Mouse (Mus musculus) erythroblast, embryonic 14.5 days (primary cell): Measurements from ENCODE around the gene Sirt6. TPM values are rescaled to one million over a fixed set of nuclear protein-coding genes. Genes with fewer than 3 reads are reported as not detected.
"Not testable (repeated sequence)": the region's sequence is repeated elsewhere in the genome, so short reads cannot be mapped to it uniquely, and the experiment has no call there.

ENCODE experiments used
- H3K27me3 ChIP-seq: 2 replicates; pipeline ENCODE4 v1.6.1; 2012; ENCODE audit warnings: inconsistent platforms; ENCODE audit not compliant: control insufficient read depth
- H3K36me3 ChIP-seq: 2 replicates; pipeline ENCODE4 v1.6.1; 2012; ENCODE audit warnings: mild to moderate bottlenecking, inconsistent platforms; ENCODE audit not compliant: control insufficient read depth
- H3K4me1 ChIP-seq: 2 replicates; pipeline ENCODE4 v1.6.1; 2012; ENCODE audit warnings: inconsistent platforms; ENCODE audit not compliant: control insufficient read depth
- H3K4me3 ChIP-seq: replicated peaks from 2 replicates; pipeline ENCODE3; 2012; ENCODE audit warnings: moderate library complexity, mild to moderate bottlenecking, inconsistent platforms
- H3K9me3 ChIP-seq: 2 replicates; pipeline ENCODE4 v1.6.1; 2012; ENCODE audit warnings: low read length, inconsistent platforms, mixed read lengths; ENCODE audit not compliant: control insufficient read depth
- GATA1 ChIP-seq: IDR thresholded peaks from 2 replicates; pipeline ENCODE4 v1.6.1; 2012; ENCODE audit warnings: low read length, inconsistent platforms, mixed read lengths
- TAL1 ChIP-seq: IDR thresholded peaks from 3 replicates; pipeline ENCODE4 v1.6.1; 2012; ENCODE audit warnings: low read length, inconsistent platforms, mixed read lengths
- polyA plus RNA-seq: library from polyadenylated mRNA; stranded (reverse); fragments of >175 nt; gene quantifications from 2 replicates; pipeline ENCODE4 v1.2.3, GENCODE M21; 2012

The Sirt6 gene
- polyA plus RNA-seq, 1 experiment = 6.6 TPM

GRCm38 (mm10) chr10:81643449-81644055, 16.0 kb upstream of the Sirt6 start:
- H3K9me3 ChIP-seq = no peaks in the 10 kb centered on the region
- no peaks in the 10 kb centered on the region for H3K27me3 ChIP-seq
- no peaks in the 10 kb centered on the region for H3K36me3 ChIP-seq
- TF ChIP-seq TAL1 = no peak
- no peak for TF ChIP-seq GATA1
- peak overlapping the region; percentile 79 for H3K4me3 ChIP-seq
- H3K4me1 ChIP-seq = peaks cover 41% of the 10 kb centered on the region

DNA sequence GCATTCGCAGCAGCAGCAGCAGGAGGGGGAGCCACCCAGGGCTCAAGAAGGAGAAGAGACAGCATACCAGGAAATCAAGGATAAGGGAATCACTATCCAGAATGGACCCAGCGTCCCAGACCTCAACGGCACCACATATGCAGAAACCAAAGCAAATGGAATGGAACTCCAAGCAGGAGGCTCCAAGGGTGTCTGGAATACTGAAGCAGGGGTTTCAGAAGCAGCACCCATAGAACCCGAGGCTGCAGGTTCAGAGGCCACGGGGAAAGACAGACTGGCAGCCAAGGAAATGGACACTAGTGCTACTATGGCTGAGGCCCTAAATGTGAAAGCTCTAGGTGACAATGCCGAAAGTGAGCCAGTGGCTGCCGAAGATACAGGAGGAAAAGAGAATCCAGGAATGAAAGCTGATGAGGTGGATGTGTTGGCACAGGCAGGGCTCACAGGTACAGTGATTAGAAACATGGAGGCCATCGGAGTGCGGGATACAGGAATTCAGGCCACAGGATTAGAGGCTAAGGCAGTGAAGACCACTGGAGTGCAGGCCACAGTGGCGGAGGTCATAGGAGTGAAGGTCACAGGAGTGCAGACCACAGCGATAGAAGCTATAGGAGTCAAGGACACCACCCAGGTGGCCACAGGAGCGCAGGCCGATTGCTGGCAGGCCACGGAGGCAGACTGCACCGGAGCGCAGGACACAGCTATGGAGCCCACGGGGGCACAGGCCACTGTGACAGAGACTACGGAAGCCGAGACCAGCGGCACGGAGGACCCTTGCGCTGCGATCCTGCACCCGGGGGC, 15.3 kb upstream of the Sirt6 start:
- TF ChIP-seq GATA1 (no peak), TAL1 (no peak)
- H3K9me3 ChIP-seq = no peaks in the 10 kb centered on the region
- H3K27me3 ChIP-seq = peaks cover 2% of the 10 kb centered on the region; the same call in 1 of the 2 replicates
- peaks cover 38% of the 10 kb centered on the region for H3K4me1 ChIP-seq
- H3K4me3 ChIP-seq = peak overlapping the region; percentile 79
- H3K36me3 ChIP-seq = no peaks in the 10 kb centered on the region

GRCm38 (mm10) chr10:81641978-81642647, 14.5 kb upstream of the Sirt6 start:
- no peak for TF ChIP-seq TAL1
- no peak for TF ChIP-seq GATA1
- Histone ChIP-seq H3K27me3 (peaks cover 2% of the 10 kb centered on the region; the same call in 1 of the 2 replicates), H3K9me3 (no peaks in the 10 kb centered on the region), H3K36me3 (no peaks in the 10 kb centered on the region), H3K4me3 (peak overlapping the region; percentile 79), H3K4me1 (peaks cover 37% of the 10 kb centered on the region)

DNA sequence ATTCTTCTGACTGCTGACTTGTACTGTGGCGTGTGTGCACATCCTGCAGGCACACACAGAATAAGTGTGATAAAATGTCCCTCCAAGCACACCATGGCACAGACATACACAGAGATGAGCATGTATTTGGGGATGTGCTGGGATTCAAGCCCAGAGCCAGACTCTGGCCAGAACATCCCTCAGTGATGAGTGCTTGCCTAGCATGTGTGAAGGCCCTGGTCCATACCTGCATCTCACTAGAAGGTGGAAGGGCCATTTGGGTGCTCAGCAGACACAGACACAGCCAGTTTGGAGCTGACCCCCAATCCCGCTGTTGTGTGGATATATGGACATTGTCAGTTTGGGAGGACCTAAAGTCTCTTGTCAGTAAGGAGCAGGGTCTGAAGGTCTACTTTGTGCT, 14.0 kb upstream of the Sirt6 start:
- no peak overlapping the region for H3K4me3 ChIP-seq
- H3K9me3 ChIP-seq = no peaks in the 10 kb centered on the region
- H3K27me3 ChIP-seq = peaks cover 2% of the 10 kb centered on the region; the same call in 1 of the 2 replicates
- peaks cover 37% of the 10 kb centered on the region for H3K4me1 ChIP-seq
- H3K36me3 ChIP-seq = no peaks in the 10 kb centered on the region
- no peak for TF ChIP-seq GATA1
- TF ChIP-seq TAL1 = no peak

DNA sequence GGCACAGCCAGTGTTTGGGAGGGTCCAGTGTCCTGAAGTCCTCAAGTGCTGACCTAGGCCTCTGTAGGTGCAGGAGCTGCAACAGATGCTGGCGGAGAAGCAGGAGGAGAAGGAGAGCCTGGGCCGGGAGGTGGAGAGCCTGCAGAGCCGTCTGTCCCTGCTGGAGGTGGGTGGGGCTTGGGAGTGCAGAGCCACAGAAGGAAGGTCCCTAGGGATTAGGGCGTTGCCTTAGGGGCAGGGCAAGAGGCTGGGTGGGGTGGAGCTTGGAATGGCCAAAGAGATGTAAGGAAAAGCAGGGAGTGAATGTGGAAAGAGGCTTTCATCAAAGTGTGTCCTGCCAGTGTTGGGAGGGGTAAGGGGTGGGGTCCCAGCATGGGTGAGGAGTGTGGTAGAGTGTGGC, 13.2 kb upstream of the Sirt6 start:
- peaks cover 44% of the 10 kb centered on the region for H3K4me1 ChIP-seq
- not testable (repeated sequence) for H3K9me3 ChIP-seq, H3K4me3 ChIP-seq, H3K27me3 ChIP-seq, H3K36me3 ChIP-seq

DNA sequence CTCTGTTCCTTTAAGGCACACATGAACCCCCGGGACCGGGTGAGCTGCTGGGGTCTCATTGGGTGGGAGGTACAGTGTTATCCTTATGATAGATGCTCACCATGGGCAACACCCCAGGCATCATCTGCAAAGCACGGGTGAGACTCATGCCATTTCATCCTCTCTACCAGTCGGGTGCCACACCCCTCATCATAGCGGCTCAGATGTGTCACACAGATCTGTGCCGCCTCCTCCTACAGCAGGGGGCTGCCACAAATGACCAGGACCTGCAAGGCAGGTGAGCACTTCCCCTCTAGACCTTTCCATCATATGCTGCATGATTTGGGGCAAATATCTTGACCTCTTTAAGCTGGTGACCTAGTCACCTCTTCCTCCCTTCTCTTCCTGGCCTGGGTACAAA, 10.5 kb upstream of the Sirt6 start:
- Histone ChIP-seq H3K4me1 (peaks cover 41% of the 10 kb centered on the region), H3K9me3 (no peaks in the 10 kb centered on the region)
- TF ChIP-seq GATA1 = no peak
- TF ChIP-seq TAL1 = no peak

DNA sequence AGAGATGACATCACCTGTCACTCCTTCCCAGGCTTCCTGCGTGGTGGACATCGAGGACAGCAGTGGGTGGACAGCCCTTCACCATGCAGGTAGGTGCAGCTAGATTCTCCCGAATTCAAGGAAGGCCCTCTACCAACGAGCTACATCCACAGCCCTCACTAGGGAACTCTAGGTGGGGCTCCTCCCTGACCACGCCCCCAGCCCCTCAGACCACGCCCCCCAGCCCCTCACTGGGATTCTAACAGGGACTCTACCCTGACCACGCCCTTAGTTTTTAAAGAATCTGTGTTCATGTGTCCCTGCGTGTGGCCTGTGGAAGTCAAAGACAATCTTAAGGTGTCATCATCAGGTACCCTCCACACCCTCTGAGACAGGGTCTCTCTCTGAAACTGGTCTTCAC, 8.7 kb upstream of the Sirt6 start:
- Histone ChIP-seq H3K4me3 (no peak overlapping the region), H3K27me3 (peaks cover 4% of the 10 kb centered on the region), H3K36me3 (no peaks in the 10 kb centered on the region), H3K9me3 (no peaks in the 10 kb centered on the region), H3K4me1 (peaks cover 30% of the 10 kb centered on the region)
- no peak for TF ChIP-seq TAL1
- no peak for TF ChIP-seq GATA1

More for the DNA sequence above, 10.5 kb upstream of the Sirt6 start:
- Histone ChIP-seq H3K36me3 (no peaks in the 10 kb centered on the region), H3K4me3 (no peak overlapping the region), H3K27me3 (peaks cover 4% of the 10 kb centered on the region)

GRCm38 (mm10) chr10:81633253-81634099, 5.9 kb upstream of the Sirt6 start:
- Histone ChIP-seq H3K9me3 (no peaks in the 10 kb centered on the region), H3K27me3 (peaks cover 4% of the 10 kb centered on the region), H3K4me1 (peaks cover 32% of the 10 kb centered on the region), H3K36me3 (no peaks in the 10 kb centered on the region), H3K4me3 (peak overlapping the region; percentile 63)
- TF ChIP-seq TAL1 = no peak
